Mouse (Mus musculus): ENCODE measurements around the gene Hdac7.

GRCm38 (mm10) chr15:97832764-97833479 lies 11.4 kb downstream of the Hdac7 start:
- TF ChIP-seq POLR2A (IDR thresholded peaks at IDR 0.05; ENCODE audit: insufficient read depth, low read length) (no peak), CTCF (IDR thresholded peaks at IDR 0.05; ENCODE audit: low read depth, low read length) (no peak)
